Mouse (Mus musculus) bone marrow, adult 2 months (tissue): Measurements from ENCODE around the gene Vegfa.

Experiments
- CTCF ChIP-seq: fragments of 200-500 bp; IDR thresholded peaks from 2 replicates; pipeline ENCODE4 v1.5.1; 2011; ENCODE audit warnings: low read length, control low read depth; ENCODE audit not compliant: control insufficient read depth, insufficient read depth
- POLR2A ChIP-seq: fragments of 200-500 bp; IDR thresholded peaks from 2 replicates; pipeline ENCODE4 v1.6.1; 2011; ENCODE audit warnings: low read depth, mild to moderate bottlenecking, control low read depth, low read length, borderline replicate concordance; ENCODE audit not compliant: control insufficient read depth

GRCm38 (mm10) chr17:46063974-46064312, 31.8 kb upstream of the Vegfa start:
- TF ChIP-seq CTCF (no peak), POLR2A (no peak)
